Mouse (Mus musculus) ZHBTc4 (cell line): ENCODE data around the gene Sec24c.
"Not testable (repeated sequence)": the region's sequence is repeated elsewhere in the genome, so short reads cannot be mapped to it uniquely, and the experiment has no call there.

ENCODE experiments used
- DNase-seq: peaks from one replicate; pipeline ENCODE4 v3.0.0-alpha.2; 2011; ENCODE audit warnings: low read depth, low spot score

The Sec24c gene

DNA sequence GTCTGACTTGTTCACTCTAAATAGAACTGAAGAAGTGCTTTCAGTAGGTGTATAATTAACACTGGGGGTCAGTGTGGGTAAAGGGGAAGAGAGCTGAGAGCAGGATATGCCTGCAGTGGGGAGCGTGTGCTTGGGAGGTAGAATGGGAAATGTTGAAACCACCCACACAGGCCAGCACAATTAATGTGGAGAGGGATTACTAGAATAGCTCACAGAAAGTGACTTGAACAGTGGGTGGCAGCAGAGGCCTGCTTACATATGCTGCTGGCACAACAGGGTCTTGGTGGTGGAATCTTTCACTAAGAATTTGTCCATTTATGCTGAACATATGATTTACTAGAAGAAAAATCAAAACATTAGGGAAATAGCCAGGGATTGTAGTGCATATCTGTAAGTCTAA is 22.9 kb downstream of the Sec24c start:
- DNase-seq = peak; percentile 39

DNA sequence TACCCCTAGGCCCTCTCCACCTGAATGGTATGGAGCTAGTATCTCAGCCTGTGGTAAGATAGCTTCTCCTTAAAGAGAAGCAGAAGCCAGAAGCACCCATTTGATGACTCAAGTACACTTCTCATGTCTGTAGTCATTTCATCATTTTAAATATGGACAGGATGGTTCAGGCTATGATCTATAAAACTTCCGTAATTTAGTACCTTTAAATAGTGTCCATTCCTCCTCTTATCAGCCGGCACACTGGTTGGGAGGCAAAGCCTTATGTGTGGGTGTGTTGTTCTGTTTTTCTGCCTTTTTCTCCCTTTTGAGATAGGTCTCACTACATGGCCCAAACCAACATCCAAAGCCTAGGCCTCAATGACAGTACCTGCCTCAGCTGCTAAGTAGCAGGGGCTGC is 24.4 kb downstream of the Sec24c start:
- no peak for DNase-seq

GRCm38 (mm10) chr14:20700362-20700761 is 26.3 kb downstream of the Sec24c start:
- DNase-seq = no peak

DNA sequence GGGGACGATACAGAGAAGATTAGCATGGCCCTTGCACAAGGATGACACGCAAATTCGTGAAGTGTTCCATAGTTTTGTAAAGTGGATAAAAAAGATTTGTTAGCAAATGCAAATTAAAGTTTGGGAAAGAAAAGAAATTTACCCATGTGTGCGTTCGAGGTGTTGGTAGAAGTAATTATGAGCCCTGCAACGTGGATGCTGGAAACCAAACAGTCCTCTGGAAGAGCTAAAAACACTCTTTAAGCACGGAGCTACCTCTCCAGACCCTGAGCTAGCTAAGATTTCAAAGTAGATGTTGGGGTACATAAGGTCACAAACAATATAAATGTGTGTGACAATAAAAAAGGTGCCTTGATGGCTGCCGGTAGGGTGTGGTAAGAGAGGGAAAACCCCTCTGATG is 27.4 kb downstream of the Sec24c start:
- DNase-seq = no peak

DNA sequence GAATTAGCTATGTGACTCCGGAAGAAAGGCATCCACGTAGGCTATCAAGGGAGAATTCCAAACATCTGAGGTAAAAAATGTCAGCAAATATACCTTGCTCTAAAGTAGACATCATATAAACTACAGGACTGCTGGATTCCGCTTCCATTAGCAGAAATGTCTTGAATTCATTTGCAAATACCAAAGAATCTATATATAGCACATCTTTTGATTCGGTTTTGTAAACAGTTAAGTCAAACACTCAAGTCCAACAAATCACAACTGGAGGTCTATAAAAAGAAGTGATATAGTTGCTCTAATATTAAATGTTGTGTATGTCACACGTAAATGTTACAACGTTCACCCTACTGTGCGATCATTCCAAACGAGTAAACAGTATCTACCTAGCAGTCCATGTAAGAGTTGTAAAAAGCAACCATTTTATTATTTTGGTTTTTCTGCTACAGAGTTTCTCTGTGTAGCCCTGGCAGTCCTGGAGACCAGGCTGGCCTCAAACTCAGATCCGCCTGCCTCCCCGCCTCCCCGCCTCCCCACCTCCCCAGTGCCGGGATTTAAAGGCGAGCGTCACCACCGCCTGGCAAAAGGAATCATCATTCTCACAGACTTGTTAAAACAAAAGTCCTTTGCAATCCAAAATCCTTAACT is 28.1 kb downstream of the Sec24c start:
- peak; percentile 14 for DNase-seq

DNA sequence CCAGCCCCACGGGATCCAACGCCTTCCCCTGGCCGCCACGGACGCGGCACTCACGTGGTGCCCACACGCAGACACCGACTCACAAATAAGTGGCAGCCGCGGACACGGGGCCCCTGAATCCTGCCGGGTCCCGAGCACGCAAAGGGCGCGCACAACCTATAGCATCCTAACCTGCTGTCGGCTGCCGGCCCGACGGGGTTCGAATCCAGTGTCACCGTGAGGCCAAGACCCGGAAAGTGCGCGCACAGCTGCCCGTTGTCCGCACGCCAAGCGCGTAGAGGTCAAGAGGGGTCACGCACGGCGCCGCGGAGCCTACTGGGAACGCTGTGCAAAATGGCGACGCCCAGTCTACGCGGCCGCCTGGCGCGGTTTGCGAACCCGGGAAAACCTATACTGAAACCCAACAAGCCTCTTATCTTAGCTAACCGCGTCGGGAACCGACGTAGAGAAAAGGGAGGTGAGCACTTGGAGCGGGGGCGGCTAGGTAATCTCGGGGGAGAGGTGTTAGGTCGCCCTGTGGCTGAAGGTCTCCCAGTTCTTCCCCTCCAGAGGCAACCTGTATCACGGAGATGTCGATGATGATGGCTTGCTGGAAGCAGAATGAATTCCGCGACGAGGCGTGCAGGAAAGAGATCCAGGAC is 28.8 kb downstream of the Sec24c start, which contains the start of gene Chchd1:
TSS of gene Chchd1 (plus strand) at position 266 of the 641 bp plus-strand sequence.
- peak; percentile 93 for DNase-seq

DNA sequence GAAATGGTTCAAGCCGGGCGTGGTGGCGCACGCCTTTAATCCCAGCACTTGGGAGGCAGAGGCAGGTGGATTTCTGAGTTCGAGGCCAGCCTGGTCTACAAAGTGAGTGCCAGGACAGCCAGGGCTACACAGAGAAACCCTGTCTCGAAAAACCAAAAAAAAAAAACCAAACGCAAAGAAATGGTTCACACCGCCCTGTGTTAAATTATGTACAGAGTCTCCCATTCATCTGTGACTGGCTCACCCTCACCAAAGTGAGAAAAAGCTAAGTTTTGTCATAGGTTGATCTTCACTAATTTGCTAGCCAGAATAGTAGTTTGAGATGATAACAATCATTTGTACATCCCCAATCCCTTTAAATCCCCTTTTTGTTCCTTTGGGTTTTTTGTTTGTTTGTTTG is 29.4 kb downstream of the Sec24c start:
- DNase-seq = not testable (repeated sequence)

DNA sequence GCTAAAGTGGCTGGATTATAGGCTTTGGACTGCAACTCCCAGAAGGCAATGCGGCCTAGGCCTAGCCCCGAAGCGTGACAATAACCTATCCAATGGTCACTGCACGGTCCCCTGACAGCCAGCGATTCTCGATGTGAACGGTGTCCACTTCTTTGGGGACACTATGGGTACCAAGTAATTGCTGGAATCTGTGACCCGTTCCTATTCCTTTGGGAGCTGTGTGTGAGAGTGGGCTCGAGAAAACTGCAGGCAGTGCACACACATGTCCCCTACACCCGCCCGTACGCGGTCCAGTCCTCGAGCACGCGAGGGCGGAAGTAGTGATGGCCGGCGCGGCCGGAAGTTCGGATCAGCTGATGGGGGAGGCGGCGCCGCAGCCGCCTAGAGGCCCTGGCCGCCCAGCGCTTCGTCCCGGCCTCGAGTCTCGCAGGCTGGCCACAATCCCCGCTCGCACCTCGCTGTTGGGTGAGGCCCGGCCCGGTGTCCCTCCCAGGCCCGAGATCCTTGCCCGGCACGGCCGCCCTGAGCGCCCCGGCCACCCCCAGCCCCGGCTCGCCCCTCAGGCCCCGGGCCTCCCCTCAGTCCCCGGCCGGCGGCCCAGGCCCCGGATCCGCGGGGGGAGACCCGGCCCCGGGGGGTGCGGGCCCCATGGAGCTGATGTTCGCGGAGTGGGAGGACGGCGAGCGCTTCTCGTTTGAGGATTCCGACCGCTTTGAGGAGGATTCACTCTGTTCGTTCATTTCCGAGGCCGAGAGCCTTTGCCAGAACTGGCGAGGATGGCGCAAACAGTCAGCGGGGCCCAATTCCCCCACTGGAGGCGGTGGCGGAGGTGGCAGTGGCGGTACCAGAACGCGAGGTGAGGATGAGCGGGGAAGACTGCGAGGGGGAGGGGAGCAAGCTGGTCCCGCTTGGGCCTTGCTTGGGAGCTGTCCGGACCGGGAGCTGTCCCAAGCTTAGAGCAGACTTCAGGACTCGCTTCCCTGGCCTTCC is 33.4 kb downstream of the Sec24c start, which contains the start of gene Zswim8:
TSS of gene Zswim8 (plus strand) at position 352 of the 990 bp plus-strand sequence.
- peak; percentile 75 for DNase-seq

DNA sequence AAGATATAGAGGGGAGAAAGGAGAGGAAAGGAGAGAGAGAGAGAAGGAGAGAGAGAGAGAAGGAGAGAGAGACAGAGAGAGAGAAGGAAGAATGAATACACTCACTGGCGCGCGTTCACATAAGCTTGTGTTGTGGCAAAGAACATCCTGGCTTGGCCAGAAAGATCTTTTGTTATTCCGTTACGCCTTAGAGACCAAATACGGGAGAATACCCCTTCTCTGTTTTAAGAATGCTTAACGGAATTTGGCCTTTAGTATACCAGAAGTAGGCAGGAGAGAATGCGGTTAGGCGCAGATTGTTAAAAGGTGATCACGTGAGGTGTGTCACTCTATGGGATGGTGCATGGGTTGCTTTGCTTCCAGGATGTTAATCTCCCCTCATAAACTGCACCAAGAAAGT is 34.1 kb downstream of the Sec24c start:
- peak; percentile 23 for DNase-seq

DNA sequence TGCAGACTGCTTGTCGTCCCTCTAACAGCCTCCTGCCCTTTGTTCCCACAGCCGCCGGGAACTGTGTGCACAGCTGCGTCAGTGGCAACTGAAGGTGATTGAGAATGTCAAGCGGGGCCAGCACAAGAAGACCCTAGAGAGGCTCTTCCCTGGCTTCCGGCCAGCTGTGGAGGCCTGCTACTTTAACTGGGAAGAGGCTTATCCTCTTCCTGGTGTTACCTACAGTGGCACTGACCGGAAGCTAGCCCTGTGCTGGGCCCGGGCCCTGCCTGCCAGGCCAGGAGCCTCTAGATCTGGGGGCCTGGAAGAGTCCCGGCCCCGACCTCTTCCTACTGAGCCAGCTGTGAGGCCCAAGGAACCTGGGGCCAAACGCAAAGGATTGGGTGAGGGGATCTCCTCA is 39.7 kb downstream of the Sec24c start:
- peak; percentile 28 for DNase-seq

DNA sequence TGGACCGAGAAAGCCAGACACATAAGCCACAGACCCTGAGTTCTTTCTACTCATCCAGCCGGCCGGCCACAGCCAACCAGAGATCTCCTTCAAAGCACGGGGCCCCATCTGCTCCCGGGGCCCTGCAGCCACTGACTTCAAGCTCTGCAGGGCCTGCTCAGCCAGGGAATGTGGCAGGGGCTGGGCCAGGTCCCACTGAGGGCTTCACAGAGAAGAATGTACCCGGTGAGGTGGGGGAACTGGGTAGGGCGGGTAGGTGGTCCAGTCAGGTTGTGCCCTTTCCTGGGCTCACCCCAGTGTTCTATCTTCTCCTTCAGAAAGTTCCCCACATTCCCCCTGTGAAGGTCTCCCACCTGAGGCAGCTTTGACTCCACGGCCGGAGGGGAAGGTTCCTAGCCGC is 44.3 kb downstream of the Sec24c start:
- no peak for DNase-seq

DNA sequence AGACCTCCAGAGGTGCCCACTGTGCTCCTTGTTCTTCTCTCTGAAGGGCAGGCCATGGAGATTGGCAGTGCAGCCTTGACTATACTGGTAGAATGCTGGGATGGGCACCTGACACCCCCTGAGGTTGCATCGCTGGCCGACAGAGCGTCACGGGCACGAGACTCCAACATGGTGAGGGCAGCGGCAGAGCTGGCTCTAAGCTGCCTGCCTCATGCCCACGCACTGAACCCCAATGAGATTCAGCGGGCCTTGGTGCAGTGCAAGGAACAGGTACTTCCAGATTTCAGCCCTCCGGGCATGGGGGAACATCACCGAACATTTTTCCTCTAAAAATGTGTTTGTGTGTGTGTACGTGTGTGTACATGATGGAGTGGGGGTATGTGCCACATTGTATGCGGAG is 45.7 kb downstream of the Sec24c start:
- no peak for DNase-seq

DNA sequence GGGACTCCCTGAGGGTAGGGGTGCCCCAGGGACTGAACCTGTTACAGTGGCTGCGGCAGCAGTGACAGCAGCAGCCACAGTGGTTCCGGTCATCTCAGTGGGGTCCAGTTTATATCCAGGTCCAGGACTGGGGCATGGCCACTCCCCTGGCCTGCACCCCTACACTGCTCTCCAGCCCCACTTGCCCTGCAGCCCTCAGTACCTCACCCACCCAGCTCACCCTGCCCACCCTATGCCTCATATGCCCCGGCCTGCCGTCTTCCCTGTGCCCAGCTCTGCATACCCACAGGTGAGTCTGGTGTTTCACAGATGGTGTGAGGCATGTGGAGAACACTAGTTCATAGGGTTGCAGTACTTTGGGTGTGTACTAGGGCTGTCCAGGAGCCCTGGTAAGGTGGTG is 47.3 kb downstream of the Sec24c start:
- DNase-seq = no peak

- no peak for DNase-seq
Measured at GRCm38 (mm10) chr14:20723006-20723405, 48.9 kb downstream of the Sec24c start.

DNA sequence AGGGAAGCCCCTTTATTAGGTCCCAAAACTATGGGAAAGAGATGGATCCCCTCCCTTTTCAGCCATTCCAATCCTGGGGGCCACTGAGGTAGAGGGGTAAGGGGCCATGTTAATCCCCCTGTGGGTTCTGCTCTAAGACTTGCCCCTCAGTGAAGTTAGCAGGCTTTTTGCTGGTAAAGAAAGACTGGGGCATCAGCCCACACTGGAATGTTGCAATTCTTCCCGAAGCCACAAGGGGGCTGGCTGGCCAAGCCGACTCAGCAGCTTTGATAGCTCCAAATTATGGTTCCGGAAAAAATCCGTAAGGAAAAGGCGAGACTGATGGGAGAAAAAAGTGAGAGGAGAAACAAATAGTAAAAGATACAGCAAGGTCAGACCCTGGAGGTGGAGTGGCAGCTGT is 49.9 kb downstream of the Sec24c start:
- DNase-seq = peak; percentile 69

GRCm38 (mm10) chr14:20725660-20726339 is 51.7 kb downstream of the Sec24c start:
- DNase-seq = no peak

DNA sequence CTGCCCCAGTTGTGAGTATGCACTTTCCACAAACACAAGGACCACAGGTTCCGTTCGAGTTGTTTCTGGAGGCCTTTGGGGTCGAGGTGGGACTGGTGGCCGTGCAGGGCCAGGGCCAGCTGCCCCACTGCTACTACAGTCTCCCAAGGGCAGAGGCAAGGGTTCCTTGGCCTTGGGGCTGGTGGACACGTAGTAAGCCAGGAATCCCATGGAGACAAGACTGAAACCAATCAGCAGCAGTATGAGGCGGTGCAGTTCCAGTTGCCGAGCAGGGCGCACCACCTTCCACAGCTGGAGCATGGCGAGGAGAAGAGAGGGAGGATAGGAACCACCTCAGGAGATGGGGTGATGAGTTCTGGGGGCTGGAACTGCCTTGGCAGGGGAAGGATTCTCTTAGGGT is 55.8 kb downstream of the Sec24c start:
- DNase-seq = no peak

DNA sequence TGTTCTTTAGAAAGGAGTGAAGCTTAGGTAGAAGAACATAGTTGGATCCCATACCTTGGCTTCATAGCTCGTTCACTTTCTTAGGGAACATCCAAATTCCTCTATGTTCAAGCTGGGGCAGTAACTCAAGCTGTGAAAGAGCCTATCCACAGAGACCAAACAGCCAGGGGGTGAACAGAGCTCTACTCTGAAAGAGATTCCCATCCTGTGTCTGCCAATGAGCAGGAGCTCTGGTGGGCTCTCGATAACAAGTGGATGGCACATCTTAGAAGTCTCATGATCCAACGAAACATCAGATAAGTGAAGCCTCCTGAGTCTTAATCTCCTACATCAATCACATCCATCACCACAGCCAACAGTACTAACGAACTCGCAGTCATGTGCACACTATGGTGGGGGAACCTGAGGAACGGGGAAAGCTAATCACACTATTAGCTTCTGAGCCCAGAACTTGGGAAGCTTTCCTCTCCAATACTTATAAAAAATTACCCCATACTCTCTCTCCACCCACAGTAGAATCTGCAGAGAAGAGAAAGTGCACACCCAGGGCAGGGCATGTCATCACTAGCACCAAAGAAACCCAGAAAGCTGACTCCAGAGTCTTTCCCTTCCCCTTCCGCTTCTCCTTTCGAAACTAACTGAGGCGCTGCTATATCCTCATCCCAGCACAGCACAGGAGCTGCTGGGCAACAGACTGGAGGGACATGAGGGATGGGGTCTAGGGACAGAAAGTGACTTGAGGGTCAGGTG is 56.9 kb downstream of the Sec24c start:
- no peak for DNase-seq

DNA sequence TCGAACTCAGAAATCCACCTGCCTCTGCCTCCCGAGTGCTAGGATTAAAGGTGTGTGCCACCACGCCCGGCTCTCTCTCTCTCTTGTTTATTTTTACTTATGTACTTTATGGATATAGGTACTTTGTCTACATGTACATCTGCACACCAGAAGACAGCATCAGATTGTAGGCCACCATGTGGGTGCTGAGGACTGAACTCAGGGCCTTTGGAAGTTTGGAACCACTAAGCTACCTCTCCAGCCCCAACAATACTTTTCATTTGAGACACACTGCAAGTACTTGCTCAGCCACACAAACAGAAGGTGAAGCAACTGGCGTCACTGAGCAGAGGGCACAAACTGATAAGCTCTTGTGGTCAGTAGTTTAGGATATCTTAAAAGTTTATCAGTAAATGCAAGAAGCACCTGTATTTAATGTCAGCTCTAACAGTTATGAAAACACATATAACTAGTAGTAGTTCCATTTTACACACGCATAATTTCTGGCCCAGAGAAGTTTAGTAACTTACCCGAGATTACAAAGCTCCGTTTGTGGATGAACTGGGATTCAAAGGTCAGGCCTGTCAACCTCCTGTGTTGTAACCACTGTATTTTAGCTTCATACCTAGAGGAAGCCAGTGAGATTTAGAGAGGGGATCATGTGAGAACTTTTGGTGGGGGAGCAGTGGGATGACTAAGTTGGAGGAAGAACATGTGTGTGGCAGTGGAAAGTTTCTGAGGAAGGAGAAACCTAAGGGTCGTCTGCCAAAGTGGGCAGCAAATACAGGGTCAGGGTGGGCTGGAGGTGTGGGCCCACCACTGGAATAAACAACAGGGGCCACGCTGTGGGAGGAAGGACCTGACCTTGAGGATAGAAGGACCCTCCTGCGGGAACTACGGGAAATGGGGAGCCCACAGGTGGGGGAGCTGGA is 59.2 kb downstream of the Sec24c start:
- DNase-seq = no peak
